Mouse (Mus musculus) limb, embryonic 11.5 days (tissue): ENCODE measurements at regions not wholly inside any gene's neighbourhood (a gene's known extent, or its start where the extent isn't known, plus 50 kb on each side); places are given as distances from the start of the nearest gene placed in this dataset.

Experiments used
- ATAC-seq: fragments of 200-750 bp; cut with Nextera tagmentation; 2 replicates; pipeline ENCODE4 v1.8.0; 2017; ENCODE audit warnings: low read depth; ENCODE audit not compliant: insufficient number of reproducible peaks, low FRiP score, low TSS enrichment
- DNase-seq: peaks from one replicate; pipeline ENCODE4 v3.0.0-alpha.2; 2015; ENCODE audit warnings: low spot score
- H3K27ac ChIP-seq: fragments of 300-500 bp; sonication (generic); replicated peaks from 2 replicates; pipeline ENCODE4 v1.5.1; 2014; ENCODE audit warnings: low read depth, mild to moderate bottlenecking, low read length
- H3K27me3 ChIP-seq: fragments of 300-500 bp; sonication (generic); 2 replicates; pipeline ENCODE4 v1.6.1; 2014; ENCODE audit warnings: mild to moderate bottlenecking, low read length, mixed read lengths; ENCODE audit not compliant: control insufficient read depth, insufficient read depth
- H3K36me3 ChIP-seq: fragments of 300-500 bp; sonication (generic); 2 replicates; pipeline ENCODE4 v1.6.1; 2014; ENCODE audit warnings: mild to moderate bottlenecking, low read length, moderate library complexity, mixed read lengths; ENCODE audit not compliant: control insufficient read depth, insufficient read depth
- H3K4me1 ChIP-seq: fragments of 300-500 bp; sonication (generic); 2 replicates; pipeline ENCODE4 v1.6.1; 2014; ENCODE audit warnings: low read length, mixed read lengths; ENCODE audit not compliant: control insufficient read depth, insufficient read depth
- H3K4me2 ChIP-seq: fragments of 300-500 bp; sonication (generic); 2 replicates; pipeline ENCODE4 v1.6.1; 2014; ENCODE audit warnings: low read depth, mild to moderate bottlenecking, moderate library complexity; ENCODE audit not compliant: severe bottlenecking
- H3K4me3 ChIP-seq: fragments of 300-500 bp; sonication (generic); 2 replicates; pipeline ENCODE4 v1.5.1; 2014; ENCODE audit warnings: low read depth, low read length
- H3K9ac ChIP-seq: fragments of 300-500 bp; sonication (generic); 2 replicates; pipeline ENCODE4 v1.6.1; 2014; ENCODE audit warnings: mild to moderate bottlenecking, low read length
- H3K9me3 ChIP-seq: fragments of 300-500 bp; sonication (generic); 2 replicates; pipeline ENCODE4 v1.6.1; 2016; ENCODE audit warnings: low read length; ENCODE audit not compliant: control insufficient read depth
- WGBS: fragments of 180-500 bp; shearing (Covaris S2); extraction: QIAGEN DNeasy Blood & Tissue Kit; methylation state at CpG from one replicate; pipeline ENCODE4 v1.1.7; 2014; 5-methylcytosine and 5-hydroxymethylcytosine counted together

DNA sequence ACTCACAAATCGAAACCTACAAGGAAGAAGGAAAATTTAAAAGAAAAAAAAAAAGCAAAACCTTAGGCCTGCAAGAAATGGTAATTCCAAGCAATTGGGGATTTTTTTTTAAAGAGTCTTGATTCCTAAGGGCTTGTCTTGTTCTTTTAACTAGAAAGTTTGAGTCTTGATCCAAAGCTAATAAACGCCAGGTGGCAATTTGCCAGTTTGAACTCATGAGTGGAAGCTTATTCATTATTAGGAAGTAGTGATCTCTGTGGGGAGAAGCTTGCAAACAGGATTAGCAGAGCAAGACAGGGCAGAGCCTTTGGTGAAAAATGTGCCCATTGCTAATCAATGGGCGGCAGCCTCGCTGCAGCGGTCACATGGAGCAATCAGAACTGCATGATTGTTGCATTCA lies 305.6 kb upstream of the Onecut1 start:
- Histone ChIP-seq H3K27ac (no peak overlapping the region), H3K9ac (no peak overlapping the region), H3K4me2 (no peak overlapping the region), H3K36me3 (no peaks in the 10 kb centered on the region), H3K9me3 (no peaks in the 10 kb centered on the region), H3K4me1 (no peaks in the 10 kb centered on the region), H3K4me3 (no peak overlapping the region), H3K27me3 (no peaks in the 10 kb centered on the region)
- 81% methylated on average over 5 of the region's 5 CpGs for WGBS
- DNase-seq, result no peak
- no peak for ATAC-seq

- Histone ChIP-seq H3K36me3 (no peaks in the 10 kb centered on the region), H3K4me3 (no peak overlapping the region), H3K4me1 (no peaks in the 10 kb centered on the region), H3K27ac (no peak overlapping the region), H3K9ac (no peak overlapping the region), H3K9me3 (no peaks in the 10 kb centered on the region), H3K4me2 (no peak overlapping the region), H3K27me3 (no peaks in the 10 kb centered on the region)
- ATAC-seq, result no peak
- WGBS, result 85% methylated on average over 4 of the region's 4 CpGs
- DNase-seq, result no peak
Observed at GRCm38 (mm10) chr9:74592757-74593156, 269.0 kb upstream of the Onecut1 start.

DNA sequence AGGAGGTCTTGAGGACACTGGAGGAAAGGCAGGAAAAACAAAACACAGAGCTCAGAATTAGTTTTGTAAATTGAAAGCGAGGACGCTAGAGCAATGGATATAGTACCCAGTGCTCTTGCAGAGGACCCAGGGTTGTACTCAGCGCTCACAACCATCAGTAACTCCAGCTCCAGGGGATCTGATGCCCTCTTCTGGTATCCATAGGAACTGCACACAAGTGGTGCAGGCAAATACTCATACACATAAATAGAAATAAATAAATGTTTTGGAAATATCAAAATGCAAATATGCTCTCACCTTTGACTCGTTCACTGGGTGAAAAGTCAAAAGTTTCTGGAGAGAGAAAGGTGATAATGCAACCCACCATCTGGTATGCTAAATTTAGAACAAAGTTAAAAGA lies 267.8 kb upstream of the Onecut1 start:
- Histone ChIP-seq H3K4me1 (no peaks in the 10 kb centered on the region), H3K36me3 (no peaks in the 10 kb centered on the region), H3K4me3 (no peak overlapping the region), H3K27ac (no peak overlapping the region), H3K4me2 (no peak overlapping the region), H3K9ac (no peak overlapping the region), H3K9me3 (no peaks in the 10 kb centered on the region), H3K27me3 (no peaks in the 10 kb centered on the region)
- no peak for ATAC-seq
- 87% methylated on average over 4 of the region's 4 CpGs for WGBS
- DNase-seq, result no peak

DNA sequence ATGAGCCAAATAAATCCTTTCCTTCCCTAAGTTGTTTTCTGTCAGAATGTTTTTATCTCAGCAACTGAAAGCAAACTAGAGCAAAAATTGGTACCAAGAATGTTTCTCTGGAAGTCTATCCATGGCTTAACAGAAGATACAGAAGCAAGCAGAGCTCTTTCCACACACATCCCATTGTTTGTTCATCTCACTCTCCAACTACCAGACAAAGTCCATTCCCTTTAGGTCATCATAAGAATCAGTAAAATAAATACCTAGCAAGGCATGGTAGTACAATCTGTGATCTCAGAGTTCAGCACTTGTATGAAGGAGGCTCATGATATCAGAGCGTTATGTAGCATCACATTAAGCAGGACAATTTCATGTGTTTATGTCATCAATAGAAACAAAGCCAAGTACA lies 257.3 kb upstream of the Onecut1 start:
- DNase-seq (no peak), ATAC-seq (no peak)
- 90% methylated on average over 1 of the region's 1 CpGs for WGBS
- no peaks in the 10 kb centered on the region for H3K36me3 ChIP-seq
- no peak overlapping the region for H3K27ac ChIP-seq
- no peak overlapping the region for H3K9ac ChIP-seq
- H3K4me1 ChIP-seq, result no peaks in the 10 kb centered on the region
- H3K9me3 ChIP-seq, result no peaks in the 10 kb centered on the region
- no peak overlapping the region for H3K4me3 ChIP-seq
- H3K4me2 ChIP-seq, result no peak overlapping the region
- H3K27me3 ChIP-seq, result no peaks in the 10 kb centered on the region

DNA sequence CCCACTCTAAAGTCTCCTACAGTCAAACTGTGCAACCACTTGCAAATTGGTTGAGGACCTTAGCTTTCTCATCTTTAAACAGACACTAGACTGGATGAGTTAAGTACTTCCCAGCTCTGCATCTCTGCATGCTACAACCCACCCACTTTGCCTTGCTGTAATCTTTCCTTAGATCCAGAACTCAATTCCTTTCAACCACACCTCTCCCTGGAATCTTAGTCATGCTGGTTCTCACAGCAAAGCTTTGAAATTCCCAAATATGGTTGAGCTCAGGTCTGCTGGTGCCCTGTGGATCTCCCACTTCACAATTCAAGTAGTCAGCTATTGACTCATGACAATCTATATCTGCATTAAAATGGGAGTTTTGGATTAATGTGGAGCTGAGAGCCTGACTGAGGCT lies 239.8 kb upstream of the Onecut1 start:
- no peaks in the 10 kb centered on the region for H3K9me3 ChIP-seq
- ATAC-seq, result no peak
- no peak for DNase-seq
- H3K27me3 ChIP-seq, result no peaks in the 10 kb centered on the region
- no peaks in the 10 kb centered on the region for H3K36me3 ChIP-seq
- H3K9ac ChIP-seq, result no peak overlapping the region
- H3K4me2 ChIP-seq, result no peak overlapping the region
- H3K27ac ChIP-seq, result no peak overlapping the region
- no peak overlapping the region for H3K4me3 ChIP-seq
- H3K4me1 ChIP-seq, result no peaks in the 10 kb centered on the region

DNA sequence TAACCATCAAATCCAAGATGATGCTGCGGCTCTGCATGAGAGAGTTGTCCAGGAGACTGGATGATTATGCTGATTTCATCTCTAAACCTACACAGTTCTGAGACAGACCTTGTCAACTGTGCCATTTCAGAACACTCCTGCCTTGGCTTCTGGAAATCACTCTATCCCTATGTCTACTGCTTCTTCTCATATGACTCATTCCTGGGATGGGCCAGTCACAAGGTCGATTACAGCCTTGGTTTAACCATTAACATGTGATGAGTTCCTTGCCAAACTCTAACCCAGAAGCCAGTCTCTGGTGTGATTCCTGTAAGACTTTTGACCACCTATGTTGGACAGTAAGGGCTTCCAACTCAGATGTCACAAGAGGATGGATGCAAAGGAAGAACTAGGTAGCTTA lies 216.3 kb upstream of the Onecut1 start:
- Histone ChIP-seq H3K36me3 (no peaks in the 10 kb centered on the region), H3K27ac (no peak overlapping the region), H3K4me2 (no peak overlapping the region), H3K9me3 (no peaks in the 10 kb centered on the region), H3K27me3 (no peaks in the 10 kb centered on the region), H3K4me3 (no peak overlapping the region), H3K9ac (no peak overlapping the region), H3K4me1 (no peaks in the 10 kb centered on the region)
- ATAC-seq (no peak), DNase-seq (no peak)
- 78% methylated on average over 2 of the region's 2 CpGs for WGBS

DNA sequence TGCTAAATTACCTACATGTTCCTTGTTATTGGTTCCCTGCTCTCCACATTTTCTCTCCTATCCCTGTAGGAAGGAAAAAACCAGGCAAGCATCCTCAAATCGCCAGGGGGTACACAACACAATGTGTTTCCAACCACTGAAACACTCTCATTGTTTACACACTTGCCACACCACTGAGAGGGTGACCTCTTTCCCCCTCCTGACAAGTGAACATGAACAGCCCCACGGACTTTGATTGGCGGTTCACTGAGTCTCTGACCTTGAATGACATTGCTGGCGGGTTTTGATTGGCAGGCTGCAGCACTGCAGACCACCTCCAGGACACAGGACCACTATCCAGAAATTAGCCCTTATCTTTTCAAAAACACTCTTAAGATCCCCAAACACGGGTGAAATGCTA lies 211.7 kb upstream of the Onecut1 start:
- WGBS, result 68% methylated on average over 5 of the region's 5 CpGs
- DNase-seq (no peak), ATAC-seq (no peak)
- Histone ChIP-seq H3K36me3 (no peaks in the 10 kb centered on the region), H3K4me3 (no peak overlapping the region), H3K27ac (no peak overlapping the region), H3K9me3 (no peaks in the 10 kb centered on the region), H3K4me1 (no peaks in the 10 kb centered on the region), H3K9ac (no peak overlapping the region), H3K4me2 (no peak overlapping the region), H3K27me3 (no peaks in the 10 kb centered on the region)

GRCm38 (mm10) chr9:74655956-74656355 lies 205.8 kb upstream of the Onecut1 start:
- H3K9ac ChIP-seq, result no peak overlapping the region
- no peaks in the 10 kb centered on the region for H3K9me3 ChIP-seq
- H3K4me1 ChIP-seq, result no peaks in the 10 kb centered on the region
- DNase-seq, result no peak
- no peaks in the 10 kb centered on the region for H3K27me3 ChIP-seq
- no peak overlapping the region for H3K27ac ChIP-seq
- no peak for ATAC-seq
- no peak overlapping the region for H3K4me3 ChIP-seq
- H3K36me3 ChIP-seq, result no peaks in the 10 kb centered on the region
- 57% methylated on average over 1 of the region's 1 CpGs for WGBS
- H3K4me2 ChIP-seq, result no peak overlapping the region

GRCm38 (mm10) chr9:74656392-74656791 lies 205.3 kb upstream of the Onecut1 start:
- H3K9ac ChIP-seq, result no peak overlapping the region
- no peak for DNase-seq
- H3K27ac ChIP-seq, result no peak overlapping the region
- WGBS, result 93% methylated on average over 10 of the region's 10 CpGs
- H3K9me3 ChIP-seq, result no peaks in the 10 kb centered on the region
- H3K4me1 ChIP-seq, result no peaks in the 10 kb centered on the region
- no peaks in the 10 kb centered on the region for H3K36me3 ChIP-seq
- H3K4me3 ChIP-seq, result no peak overlapping the region
- H3K27me3 ChIP-seq, result no peaks in the 10 kb centered on the region
- no peak for ATAC-seq
- H3K4me2 ChIP-seq, result no peak overlapping the region
